Mouse (Mus musculus) CD4-positive naive resting alpha-beta T cell, adult 76 days (primary cell): ENCODE measurements around the gene Crb3. TPM values are rescaled to one million over a fixed set of nuclear protein-coding genes. Genes with fewer than 3 reads are reported as not detected.

Source experiments
- total RNA-seq: library from RNA; stranded (reverse); gene quantifications from one replicate; pipeline ENCODE4 v1.2.4, GENCODE M21; 2023

The Crb3 gene
- 2.2 TPM for total RNA-seq

DNA sequence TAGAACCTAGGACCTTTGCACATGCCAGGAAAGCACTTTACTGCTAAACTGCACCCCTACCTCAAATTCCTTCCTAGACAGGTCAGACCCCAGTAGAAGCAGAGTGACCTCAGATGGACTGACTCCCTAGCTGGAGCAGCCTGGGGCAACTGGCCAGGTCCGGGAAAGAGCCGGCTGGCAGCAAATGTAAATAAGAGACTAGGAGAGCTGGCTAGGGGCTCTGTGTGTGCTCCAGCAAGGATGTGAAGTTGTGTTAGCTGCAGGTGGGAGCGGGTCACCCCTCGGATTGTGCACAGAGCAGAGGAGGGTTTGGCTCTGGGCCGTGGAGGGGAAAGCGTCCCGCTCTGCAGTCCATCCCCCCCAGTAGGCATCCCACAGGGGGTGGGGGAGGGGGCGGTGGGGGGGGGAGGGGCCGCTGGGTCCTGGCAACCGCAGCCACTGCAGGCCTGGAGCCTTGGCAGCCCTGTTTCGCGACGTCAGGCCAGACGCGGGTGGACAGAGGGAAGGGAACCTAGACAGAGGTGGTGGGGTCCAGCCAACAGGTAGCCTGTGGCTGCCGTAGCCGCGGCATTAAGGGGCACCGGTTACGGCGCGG, at the start of gene Crb3:
Gene Crb3 (plus strand): TSS at position 215 of the 595 bp plus-strand sequence.

DNA sequence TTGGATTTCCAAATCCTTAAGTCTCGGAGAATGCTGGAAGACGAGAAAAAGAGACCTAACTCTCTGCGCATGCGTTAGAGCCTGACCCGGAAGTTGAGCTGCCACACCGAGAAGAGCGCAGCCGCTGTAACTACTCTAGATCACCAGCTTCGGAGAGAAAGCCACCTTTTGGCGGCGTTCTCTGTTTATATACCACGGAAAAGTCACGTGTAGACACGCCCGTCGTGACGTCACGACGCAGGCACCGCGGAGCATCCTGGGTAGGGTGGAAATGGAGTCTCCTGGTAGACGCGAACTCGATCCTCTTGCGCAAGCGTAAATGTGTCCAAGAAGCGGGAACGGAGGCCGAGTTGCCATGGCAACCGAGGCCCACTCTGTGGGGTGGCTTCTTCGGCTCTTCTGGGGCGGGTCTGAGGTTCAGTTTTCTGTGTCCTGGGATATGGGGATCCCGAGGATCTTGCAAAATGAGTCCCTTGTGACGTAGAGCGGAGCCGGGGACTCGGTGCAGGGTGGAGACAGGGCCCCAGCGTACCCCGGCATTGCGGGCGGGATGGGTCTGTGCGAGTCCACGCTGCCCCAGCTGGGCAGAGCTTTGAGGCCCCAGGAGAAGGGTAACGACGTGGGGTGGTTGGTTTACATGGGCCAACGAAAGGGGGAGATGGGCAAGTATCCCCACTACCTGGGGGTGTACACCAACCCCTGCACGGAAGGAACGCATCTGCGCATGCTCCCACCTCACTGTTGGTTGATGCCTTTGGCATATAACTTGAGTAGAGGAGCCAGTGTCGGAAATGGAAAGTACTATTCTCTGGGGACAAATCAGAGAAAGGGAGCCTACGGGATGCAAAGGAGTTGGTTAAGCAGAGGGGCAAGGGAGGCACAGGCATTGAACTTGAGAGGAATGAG, 47.4 kb upstream of the Crb3 start, which contains the start of the genes Gtf2f1 and Gm17949:
Gene Gtf2f1 (minus strand): TSS at position 53 of the 906 bp plus-strand sequence.
Gene Gm17949 (plus strand): TSS at position 234 of the 906 bp plus-strand sequence.

DNA sequence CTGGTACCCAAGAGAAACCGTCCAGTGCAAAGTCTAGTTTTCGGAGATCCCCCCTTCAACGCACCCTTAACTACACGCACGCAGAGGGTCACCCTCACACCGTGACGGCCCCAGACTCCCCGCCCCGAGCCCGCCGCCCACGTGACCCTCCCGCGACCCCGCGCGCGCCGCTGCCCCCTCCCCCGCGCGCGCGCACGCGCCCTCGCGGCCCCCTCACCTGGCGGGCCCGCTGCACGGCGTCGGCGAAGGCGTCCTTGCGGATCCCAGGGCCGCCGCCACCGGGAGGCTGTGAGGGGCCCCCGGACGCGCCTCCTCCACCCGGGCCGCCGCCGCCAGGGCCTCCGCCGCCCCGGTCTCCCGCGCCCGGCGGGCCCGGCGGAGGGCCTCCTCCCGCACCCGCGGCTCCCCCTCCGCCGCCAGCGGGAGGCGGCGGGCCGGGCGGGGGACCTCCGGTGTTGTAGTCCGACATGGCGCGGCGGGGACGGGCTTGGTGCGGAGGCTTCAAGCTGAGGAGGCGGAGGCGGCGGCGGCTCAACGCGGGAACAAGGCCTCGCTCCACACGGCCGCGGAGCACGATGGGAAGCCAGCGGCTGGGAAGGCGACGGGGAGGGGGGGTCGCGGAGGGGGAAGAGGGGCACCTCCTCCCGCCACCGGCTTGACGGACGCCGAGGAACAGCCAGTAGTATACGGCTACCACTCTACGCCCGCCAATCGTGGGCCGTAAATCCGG, 27.8 kb upstream of the Crb3 start, which contains the start of gene Khsrp:
Gene Khsrp (minus strand): TSS at position 592 of the 730 bp plus-strand sequence.

DNA sequence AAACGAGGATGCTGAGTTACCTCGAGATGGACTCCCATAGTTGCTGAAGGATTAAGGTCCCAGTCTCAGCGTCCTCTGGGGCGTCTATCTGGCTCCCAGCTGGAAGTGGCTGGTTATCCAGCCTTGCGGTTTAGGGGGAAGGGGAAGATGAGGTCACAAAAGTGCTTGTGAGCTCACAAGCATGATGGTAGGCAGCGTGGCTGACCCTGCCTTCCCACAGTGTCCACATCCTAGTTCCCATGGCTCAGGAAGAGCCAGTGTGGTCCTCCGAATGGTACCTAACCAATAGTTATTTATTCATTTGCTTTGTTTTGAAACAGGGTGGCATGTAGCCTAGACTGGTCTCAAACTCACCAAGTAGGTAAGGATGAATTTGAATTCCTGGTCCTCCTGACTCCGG, 17.4 kb upstream of the Crb3 start, which contains the start of gene Slc25a41:
Gene Slc25a41 (minus strand): TSS at position 101 of the 400 bp plus-strand sequence.

DNA sequence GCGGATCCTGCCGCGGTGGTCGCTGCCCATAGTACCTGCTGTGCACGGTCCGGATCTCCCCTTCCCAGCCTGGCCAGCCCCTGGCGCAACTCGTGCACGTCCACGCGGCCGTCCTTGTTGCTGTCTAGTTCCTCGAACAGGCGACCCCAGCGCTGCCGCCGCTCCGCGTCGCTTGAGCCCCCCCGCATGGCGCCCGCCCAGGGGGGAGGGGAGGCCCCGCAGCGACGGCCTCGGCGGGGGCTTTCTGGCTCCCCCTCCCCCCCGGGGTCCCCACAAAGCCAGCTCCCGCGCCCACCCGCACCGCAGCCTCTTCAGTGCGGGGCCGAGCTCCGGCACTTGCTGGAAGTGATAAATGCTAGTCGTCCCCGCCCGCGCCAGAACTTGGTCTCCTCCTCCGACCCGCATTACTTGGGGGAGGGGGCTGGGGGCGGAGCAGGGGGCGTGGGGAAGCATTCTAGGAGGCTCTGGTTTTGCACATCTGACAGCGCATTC, 627 bp downstream of the Crb3 start, which contains the start of gene Slc25a23:
Gene Slc25a23 (minus strand): TSS at position 378 of the 492 bp plus-strand sequence.

DNA sequence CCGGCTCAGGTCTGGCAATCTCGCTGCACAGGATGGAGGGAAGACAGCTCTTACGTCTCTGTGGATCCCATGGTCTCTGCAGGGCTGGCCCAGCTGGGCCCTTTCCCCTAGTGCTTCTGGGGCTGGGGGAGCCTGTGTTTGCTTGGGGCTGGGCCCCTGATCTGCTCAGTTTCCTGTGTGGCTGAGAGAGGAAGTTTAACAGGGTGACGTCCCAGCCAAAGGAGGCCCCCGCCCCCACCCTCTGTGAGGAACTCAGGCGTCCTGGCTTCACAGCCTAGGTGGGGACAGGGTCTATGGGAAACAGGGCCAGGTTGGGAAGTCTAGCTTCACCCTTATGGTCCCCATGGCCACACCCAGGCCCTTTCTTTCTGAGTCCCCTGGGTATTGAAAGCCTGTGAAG, 19.4 kb downstream of the Crb3 start, which contains the start of gene Dennd1c:
Gene Dennd1c (minus strand): TSS at position 179 of the 400 bp plus-strand sequence.

DNA sequence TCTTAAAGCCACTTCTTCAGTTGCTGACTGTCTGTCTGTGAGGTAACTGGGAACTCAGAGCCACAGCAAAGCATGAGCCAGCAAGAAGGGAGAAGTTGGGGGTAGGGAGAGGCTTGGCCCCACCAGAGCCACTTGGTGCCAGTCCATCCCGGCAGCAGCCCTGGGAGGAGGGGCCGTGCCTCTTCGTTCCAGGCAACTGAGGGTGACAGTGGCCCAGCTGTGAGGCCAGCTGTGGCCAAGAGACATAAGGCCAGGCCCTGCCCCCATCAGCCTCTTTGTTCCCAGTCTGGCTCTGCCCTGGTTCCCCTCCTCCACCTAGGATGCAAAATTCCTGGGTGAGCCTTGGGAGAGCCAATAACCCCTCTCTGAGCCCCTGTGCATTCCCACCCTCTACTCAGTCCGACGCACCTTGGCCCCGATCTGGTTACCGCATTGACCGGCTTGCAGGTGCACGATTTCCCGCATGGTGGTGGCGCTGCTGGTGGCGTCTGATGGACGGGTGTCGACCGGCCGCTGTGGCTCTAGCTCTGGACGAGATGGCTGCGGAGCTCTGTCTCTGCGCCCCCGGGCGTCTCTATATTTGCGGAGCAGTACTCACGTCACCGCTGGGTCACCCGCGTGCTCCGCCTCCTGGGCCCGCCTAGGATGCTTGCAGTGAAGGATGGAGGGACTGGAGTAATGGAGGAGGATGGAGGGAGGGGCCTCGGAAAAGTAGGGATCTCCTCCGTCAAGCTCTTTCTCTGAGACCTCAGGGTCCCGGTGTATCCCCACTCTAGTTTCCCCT, 28.3 kb downstream of the Crb3 start, which contains the start of gene Tubb4a:
Gene Tubb4a (minus strand): TSS at position 734 of the 784 bp plus-strand sequence.

DNA sequence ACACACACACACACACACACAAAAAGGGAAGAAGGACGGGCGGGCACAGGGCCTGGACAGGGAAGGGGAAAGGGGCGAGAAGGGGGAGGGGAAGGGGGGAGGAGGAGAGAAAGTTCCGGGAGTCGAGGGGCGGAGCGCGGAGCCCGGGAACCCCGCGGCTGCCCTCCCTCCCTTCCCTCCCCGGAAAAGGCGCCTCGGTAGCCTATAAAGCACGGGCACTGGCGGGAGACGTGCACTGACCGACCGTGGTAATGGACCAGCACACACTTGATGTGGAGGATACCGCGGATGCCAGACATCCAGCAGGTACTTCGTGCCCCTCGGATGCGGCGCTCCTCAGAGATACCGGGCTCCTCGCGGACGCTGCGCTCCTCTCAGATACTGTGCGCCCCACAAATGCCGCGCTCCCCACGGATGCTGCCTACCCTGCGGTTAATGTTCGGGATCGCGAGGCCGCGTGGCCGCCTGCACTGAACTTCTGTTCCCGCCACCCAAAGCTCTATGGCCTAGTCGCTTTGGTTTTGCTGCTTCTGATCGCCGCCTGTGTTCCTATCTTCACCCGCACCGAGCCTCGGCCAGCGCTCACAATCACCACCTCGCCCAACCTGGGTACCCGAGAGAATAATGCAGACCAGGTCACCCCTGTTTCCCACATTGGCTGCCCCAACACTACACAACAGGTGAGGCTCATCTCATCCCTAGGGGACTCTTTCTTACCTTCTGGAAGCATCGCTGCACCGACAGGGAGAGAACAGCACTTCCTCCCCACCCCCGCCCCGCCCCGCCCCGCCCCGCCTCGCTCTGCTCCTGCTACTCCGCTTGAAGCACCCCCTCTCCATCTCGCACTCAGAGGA, 46.5 kb downstream of the Crb3 start, which contains the start of gene Tnfsf9:
Gene Tnfsf9 (plus strand): TSS at position 145 of the 854 bp plus-strand sequence.

Other genes with a start within 250 kb of the Crb3 start
- 11.5 TPM for gene Rfx2, start 228.1 kb upstream of the Crb3 start, total RNA-seq
- not detected for gene Acsbg2, start 184.7 kb upstream of the Crb3 start, total RNA-seq
- 0.47 TPM for gene 1700061G19Rik, start 183.6 kb upstream of the Crb3 start, total RNA-seq
- gene Mllt1, start 123.7 kb upstream of the Crb3 start, total RNA-seq, result 32.9 TPM
- gene Acer1, start 77.0 kb upstream of the Crb3 start, total RNA-seq, result not detected
- gene Clpp, start 68.8 kb upstream of the Crb3 start, total RNA-seq, result 19.8 TPM
- 9.5 TPM for gene Alkbh7, start 61.8 kb upstream of the Crb3 start, total RNA-seq
- not detected for gene Pspn, start 59.1 kb upstream of the Crb3 start, total RNA-seq
- gene Gtf2f1, start 47.8 kb upstream of the Crb3 start, total RNA-seq, result 64.2 TPM
- gene Gm17949, start 47.6 kb upstream of the Crb3 start, total RNA-seq, result not detected
- 118 TPM for gene Khsrp, start 27.6 kb upstream of the Crb3 start, total RNA-seq
- gene Slc25a41, start 17.5 kb upstream of the Crb3 start, total RNA-seq, result not detected
- gene Slc25a23, start 758 bp downstream of the Crb3 start, total RNA-seq, result 26.8 TPM
- 119 TPM for gene Dennd1c, start 19.4 kb downstream of the Crb3 start, total RNA-seq
- gene Tubb4a, start 28.7 kb downstream of the Crb3 start, total RNA-seq, result 2.1 TPM
- 0.88 TPM for gene Tnfsf9, start 46.2 kb downstream of the Crb3 start, total RNA-seq
- gene Cd70, start 90.7 kb downstream of the Crb3 start, total RNA-seq, result not detected
- gene Tnfsf14, start 135.1 kb downstream of the Crb3 start, total RNA-seq, result 0.50 TPM
- 2.7 TPM for gene C3, start 169.0 kb downstream of the Crb3 start, total RNA-seq
- gene Gpr108, start 189.3 kb downstream of the Crb3 start, total RNA-seq, result 33.2 TPM
- gene Trip10, start 190.3 kb downstream of the Crb3 start, total RNA-seq, result 3.5 TPM
- gene Vav1, start 220.0 kb downstream of the Crb3 start, total RNA-seq, result 148 TPM